Mouse (Mus musculus): ENCODE results near the gene Gtse1.
"Not testable (repeated sequence)": the region's sequence is repeated elsewhere in the genome, so short reads cannot be mapped to it uniquely, and the experiment has no call there.

Gene Gtse1

GRCm38 (mm10) chr15:85859490-85860031, at the start of gene Gtse1:
Gtse1 (plus strand) TSS chr15:85859745.
- peak; percentile 90 for DNase-seq (ENCODE audit: extremely low spot score, low spot score)

DNA sequence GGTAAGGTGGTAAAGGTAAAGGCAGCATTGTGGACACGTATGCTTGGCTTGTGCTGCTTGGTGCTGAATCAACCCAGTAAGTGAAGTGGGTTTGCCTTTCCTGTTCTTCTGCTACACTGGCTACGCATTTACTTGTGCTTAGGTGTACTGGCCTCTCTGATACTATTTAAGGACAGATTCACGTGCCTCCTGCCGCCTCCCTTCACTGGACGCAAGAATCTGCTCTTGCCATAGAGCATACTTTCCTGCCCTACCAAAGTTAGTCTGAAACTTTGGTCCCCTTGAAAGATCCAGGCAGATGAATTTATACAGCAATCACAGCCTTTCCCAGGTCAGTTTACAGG, 49.1 kb upstream of the Gtse1 start:
- DNase-seq (ENCODE audit: extremely low spot score, low spot score) = no peak

GRCm38 (mm10) chr15:85810806-85811521, 48.6 kb upstream of the Gtse1 start:
- no peak for DNase-seq (ENCODE audit: extremely low spot score, low spot score)

GRCm38 (mm10) chr15:85811535-85812277, 47.8 kb upstream of the Gtse1 start, which contains the start of gene Cdpf1:
Cdpf1 (minus strand) TSS chr15:85811697.
- peak; percentile 98 for DNase-seq (ENCODE audit: extremely low spot score, low spot score)

- no peak for DNase-seq (ENCODE audit: extremely low spot score, low spot score)
These were observed 46.1 kb upstream of the Gtse1 start for GRCm38 (mm10) chr15:85813428-85813827.

DNA sequence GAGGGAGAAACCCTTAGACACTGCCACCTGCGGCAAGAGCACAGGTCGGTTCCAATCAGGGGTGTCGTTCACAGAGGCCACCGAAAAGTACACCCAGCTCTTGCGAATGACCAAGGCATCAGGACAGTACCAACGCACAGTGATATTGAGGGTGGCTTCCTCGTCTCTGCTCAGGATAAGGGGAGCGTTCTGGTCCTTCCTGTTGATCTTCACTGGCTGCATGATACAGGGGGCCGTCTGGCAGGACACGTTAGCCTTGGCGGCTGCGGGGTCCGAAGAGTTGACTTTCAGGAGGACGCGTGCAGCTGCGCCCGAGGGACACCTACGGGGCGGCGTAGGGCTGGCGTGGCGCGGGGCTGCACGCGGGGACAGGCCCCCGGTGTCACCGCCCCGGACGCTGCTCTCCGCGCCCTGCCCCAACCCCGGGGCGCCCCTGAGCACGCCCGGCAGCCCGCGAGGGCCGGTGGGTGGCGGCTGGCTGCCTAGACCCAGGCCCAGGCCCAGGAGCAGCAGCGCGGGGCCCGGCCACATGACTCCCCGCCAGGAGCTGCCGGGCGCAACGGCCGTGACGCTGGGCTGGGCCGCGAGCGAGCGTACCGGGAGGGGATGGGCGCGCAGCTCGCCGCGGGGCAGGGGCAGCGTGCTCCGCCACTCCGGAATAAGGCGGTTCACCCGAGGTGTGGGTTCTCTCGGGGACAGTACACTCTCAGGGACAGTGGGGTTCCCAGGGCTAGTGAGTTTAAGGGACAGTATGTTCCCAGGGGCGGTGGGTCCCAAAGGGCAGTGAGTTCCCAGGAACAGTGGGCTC, 38.1 kb upstream of the Gtse1 start, which contains the start of gene Pkdrej:
Pkdrej (minus strand) TSS at position 532 of the 808 bp plus-strand sequence.
- peak; percentile 64 for DNase-seq (ENCODE audit: extremely low spot score, low spot score)

DNA sequence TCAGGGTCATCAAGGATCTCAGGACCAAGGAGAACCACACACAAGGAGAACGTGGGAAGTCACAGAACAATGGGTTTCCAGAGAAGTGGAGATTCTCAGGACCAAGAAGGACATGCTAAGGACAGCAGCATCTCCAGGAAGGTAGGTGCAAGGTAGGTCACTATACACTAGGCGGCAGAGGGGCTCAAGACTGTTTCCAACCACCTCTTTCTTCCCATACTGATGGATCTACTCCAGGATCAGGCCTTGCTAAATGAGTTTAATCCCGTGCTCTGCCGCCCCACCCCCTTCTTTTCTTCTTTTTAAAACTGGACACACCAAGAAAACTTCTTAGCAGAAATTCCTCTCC, 37.6 kb upstream of the Gtse1 start:
- DNase-seq (ENCODE audit: extremely low spot score, low spot score) = no peak

DNA sequence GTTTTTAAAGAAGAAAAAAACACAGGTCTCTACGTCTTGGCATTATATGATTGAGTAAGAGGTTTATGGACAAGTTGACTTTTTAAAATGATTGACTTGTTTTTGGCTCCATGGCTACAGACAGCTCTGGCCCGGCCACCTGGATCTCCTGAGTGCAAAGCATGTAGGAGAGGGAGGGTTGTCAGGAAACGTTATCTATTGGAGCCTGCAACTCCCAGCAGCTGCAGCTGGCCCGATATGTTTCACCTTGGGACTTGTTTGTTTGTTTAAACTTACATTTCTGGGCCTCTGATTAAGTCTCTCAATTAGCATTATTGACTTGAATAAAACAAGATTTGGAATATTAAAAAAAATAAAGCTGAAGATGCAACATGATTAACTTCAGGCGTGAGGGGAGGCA, 32.9 kb upstream of the Gtse1 start:
- DNase-seq (ENCODE audit: extremely low spot score, low spot score) = no peak

- DNase-seq (ENCODE audit: extremely low spot score, low spot score) = no peak
These were observed 31.5 kb upstream of the Gtse1 start for GRCm38 (mm10) chr15:85828071-85828470.

DNA sequence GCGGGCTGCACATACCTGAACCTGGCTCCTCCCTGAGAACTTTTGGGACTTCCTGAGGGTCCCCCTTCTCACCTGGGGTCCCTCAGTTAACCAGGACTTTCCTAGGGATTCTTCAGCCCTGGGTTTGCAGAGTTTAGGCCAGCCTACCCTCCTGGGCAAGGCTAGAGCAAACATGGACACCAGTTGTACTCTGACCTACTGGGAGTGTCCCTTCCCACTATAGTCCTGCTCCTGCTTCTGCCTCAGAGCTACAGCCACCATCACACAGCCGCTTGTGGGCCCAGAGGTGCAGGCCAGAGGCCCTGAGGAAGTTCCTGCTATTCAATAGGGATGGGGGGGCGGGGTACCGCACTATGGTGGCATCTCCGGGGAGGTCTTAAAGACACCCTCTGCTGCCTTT, 30.1 kb upstream of the Gtse1 start:
- DNase-seq (ENCODE audit: extremely low spot score, low spot score) = no peak

- DNase-seq (ENCODE audit: extremely low spot score, low spot score) = peak; percentile 77
These were observed 27.5 kb upstream of the Gtse1 start, which contains the start of gene Ttc38 for GRCm38 (mm10) chr15:85831954-85832590. Ttc38 (plus strand) TSS chr15:85832306.

DNA sequence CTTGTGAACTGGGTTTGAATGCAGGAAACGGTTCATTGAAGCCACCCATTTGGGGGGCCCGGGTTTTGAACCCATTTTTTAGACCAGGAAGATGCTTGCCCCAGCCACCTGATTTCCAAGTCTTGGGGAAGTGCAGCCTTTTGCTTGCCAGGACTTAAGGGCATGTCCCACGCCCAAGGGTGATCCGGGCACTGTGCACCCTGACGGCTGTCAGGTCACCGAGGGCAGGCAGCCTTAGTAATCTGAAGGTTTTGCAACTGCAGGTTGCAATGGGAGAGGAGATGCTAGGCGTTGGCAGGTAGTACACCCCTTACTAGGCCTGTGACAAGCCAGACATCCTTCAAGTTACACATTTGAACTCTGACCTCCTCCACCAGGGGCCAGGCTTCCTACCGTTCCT, 26.9 kb upstream of the Gtse1 start:
- no peak for DNase-seq (ENCODE audit: extremely low spot score, low spot score)

DNA sequence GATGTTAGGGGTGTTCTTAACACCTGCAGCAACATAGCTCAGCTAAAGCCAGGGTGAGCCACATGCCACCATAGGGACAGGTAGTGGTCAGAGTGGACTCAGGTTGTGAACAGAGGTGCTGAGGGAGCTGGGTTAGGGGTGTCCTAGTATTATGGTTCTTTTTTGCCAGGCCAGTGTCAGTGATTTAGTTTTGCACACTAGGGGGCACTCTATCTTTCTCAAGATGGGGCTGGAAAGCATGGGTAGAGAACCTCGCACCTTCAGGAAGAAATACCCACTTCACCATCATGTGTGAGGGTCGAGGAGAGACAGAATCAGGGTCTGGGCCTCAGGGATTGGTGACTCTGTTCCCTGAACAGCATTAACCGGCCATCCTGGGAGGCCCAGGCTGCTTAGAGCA, 24.2 kb upstream of the Gtse1 start:
- DNase-seq (ENCODE audit: extremely low spot score, low spot score) = no peak

DNA sequence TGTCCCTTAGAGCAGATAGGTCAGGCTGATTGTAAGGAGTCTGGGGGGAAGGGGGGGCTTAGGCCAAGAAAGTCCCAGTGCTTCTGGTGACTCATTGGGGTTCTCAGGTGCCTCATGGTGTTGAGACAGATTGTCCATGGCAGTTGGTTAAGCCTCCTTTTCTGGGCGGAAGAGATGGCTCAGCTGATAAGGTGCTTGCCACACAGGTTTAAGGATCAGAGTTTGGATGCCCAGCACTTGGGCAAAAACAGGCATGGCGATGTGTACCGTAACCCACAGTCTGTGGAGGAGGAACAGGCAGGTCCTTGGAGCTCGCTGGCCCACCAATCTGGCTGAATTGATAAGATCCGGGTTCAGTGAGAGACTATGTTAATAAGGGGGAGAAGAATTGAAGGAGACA, 22.7 kb upstream of the Gtse1 start:
- no peak for DNase-seq (ENCODE audit: extremely low spot score, low spot score)

GRCm38 (mm10) chr15:85840983-85841382, 18.6 kb upstream of the Gtse1 start:
- DNase-seq (ENCODE audit: extremely low spot score, low spot score) = peak; percentile 40

GRCm38 (mm10) chr15:85841796-85842360, 17.7 kb upstream of the Gtse1 start:
- no peak for DNase-seq (ENCODE audit: extremely low spot score, low spot score)

GRCm38 (mm10) chr15:85845071-85845470, 14.5 kb upstream of the Gtse1 start:
- DNase-seq (ENCODE audit: extremely low spot score, low spot score) = no peak

DNA sequence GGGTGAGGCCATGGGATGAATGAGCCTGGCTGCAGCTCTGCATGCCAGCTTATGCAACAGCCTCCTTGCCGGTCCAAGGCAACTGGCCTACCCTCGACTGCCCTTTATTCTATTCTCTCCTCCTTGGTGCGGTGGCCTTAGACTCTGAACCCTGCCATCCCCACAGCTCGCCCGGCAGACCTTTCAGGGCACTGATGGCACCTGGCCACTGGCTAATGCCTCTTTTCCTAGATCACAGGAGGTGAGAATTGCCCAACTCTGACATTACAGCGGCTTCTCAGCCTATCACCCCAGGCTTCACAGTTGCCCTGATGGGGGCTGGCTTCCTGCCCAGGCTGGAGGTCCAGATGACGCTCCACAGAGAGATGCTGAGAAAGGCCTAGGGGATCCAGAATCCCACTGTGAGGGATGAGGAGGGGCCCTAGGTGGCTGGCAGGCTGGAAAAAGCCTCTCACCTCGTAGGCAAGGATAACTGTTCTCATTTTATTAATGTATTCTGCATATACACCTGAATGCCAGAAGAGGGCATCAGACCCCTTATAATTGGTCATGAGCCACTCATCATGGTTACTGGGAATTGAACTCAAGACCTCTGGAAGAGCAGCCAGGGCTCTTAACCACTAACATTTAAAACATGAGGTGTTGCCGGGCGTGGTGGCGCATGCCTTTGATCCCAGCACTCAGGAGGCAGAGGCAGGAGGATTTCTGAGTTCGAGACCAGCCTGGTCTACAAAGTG, 7.7 kb upstream of the Gtse1 start:
- DNase-seq (ENCODE audit: extremely low spot score, low spot score) = no peak

DNA sequence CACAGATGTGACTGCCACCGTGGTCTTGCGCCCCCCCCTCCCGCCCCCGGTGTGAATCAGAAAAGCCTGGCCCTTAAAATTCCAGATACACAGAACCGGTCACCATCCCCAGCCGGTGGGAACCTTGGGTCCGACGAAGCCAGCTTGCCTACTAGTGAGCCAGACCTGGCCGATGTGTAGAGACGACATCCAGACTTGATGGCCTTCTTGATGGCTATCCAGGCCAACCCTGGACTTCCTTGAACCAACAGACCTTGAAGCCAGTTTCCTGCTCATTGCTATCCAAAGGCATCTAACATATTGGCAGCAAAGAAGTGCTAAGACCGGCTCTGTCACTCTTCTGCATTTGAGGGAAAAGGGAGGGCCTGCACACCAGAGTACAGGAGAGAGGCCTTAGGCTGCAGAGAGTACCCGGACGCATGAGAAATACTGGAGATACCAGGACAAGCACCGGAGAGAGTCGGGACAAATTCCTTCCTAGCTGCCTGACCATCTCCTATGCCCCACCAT, 510 bp upstream of the Gtse1 start:
- no peak for DNase-seq (ENCODE audit: extremely low spot score, low spot score)

GRCm38 (mm10) chr15:85865913-85866312, 6.4 kb downstream of the Gtse1 start:
- DNase-seq (ENCODE audit: extremely low spot score, low spot score) = not testable (repeated sequence)

All from neural tube, embryonic 10.5 days (tissue).